Mouse (Mus musculus) kidney, embryonic 14.5 days (tissue): ENCODE data around the gene Zxdc. TPM values are rescaled to one million over a fixed set of nuclear protein-coding genes. Genes with fewer than 3 reads are reported as not detected.
A peak's percentile ranks its signal among the peaks of the same experiment; 100 is the strongest.

Source experiments
- ATAC-seq: fragments of 200-750 bp; cut with Nextera tagmentation; 2 replicates; pipeline ENCODE4 v1.8.0; 2017; ENCODE audit warnings: moderate number of reproducible peaks, mild to moderate bottlenecking, moderate TSS enrichment, moderate library complexity; ENCODE audit not compliant: low FRiP score, low TSS enrichment
- H3K27ac ChIP-seq: fragments of 300-500 bp; sonication (generic); 2 replicates; pipeline ENCODE4 v1.5.1; 2014; ENCODE audit warnings: low read depth, mild to moderate bottlenecking, low read length, moderate library complexity, mixed read lengths
- H3K27me3 ChIP-seq: fragments of 300-500 bp; sonication (generic); 2 replicates; pipeline ENCODE4 v1.6.1; 2014; ENCODE audit warnings: mild to moderate bottlenecking, low read length; ENCODE audit not compliant: control insufficient read depth, insufficient read depth
- H3K36me3 ChIP-seq: fragments of 300-500 bp; sonication (generic); 2 replicates; pipeline ENCODE4 v1.6.1; 2014; ENCODE audit warnings: low read length, mixed read lengths; ENCODE audit not compliant: control insufficient read depth, insufficient read depth
- H3K4me1 ChIP-seq: fragments of 300-500 bp; sonication (generic); 2 replicates; pipeline ENCODE4 v1.6.1; 2014; ENCODE audit warnings: low read length, mixed read lengths; ENCODE audit not compliant: control insufficient read depth, insufficient read depth
- H3K4me2 ChIP-seq: fragments of 300-500 bp; sonication (generic); replicated peaks from 2 replicates; pipeline ENCODE4 v1.6.1; 2014; ENCODE audit warnings: low read depth, mild to moderate bottlenecking, low read length
- H3K4me3 ChIP-seq: fragments of 300-500 bp; sonication (generic); 2 replicates; pipeline ENCODE4 v1.5.1; 2014; ENCODE audit warnings: mild to moderate bottlenecking, low read length
- H3K9ac ChIP-seq: fragments of 300-500 bp; sonication (generic); 2 replicates; pipeline ENCODE4 v1.6.1; 2014; ENCODE audit warnings: low read depth, mild to moderate bottlenecking, low read length, moderate library complexity
- H3K9me3 ChIP-seq: fragments of 300-500 bp; sonication (generic); 2 replicates; pipeline ENCODE4 v1.6.1; 2016; ENCODE audit warnings: low read length; ENCODE audit not compliant: control insufficient read depth
- WGBS: fragments of 180-500 bp; shearing (Covaris S2); extraction: QIAGEN DNeasy Blood & Tissue Kit; methylation state at CpG from one replicate; pipeline ENCODE4 v1.1.7; 2014; 5-methylcytosine and 5-hydroxymethylcytosine counted together
- polyA plus RNA-seq: library from polyadenylated mRNA; unstranded; fragments of >200 nt; fragmentation: Nextera tagmentation; extraction: Ambion mirVana; gene quantifications from 2 replicates; pipeline ENCODE4 v1.2.1, GENCODE M21; 2014

Gene Zxdc
- polyA plus RNA-seq: 8.6 and 12.9 TPM in 2 replicates

- H3K4me1 ChIP-seq: peaks cover 15% of the 10 kb centered on the region
- H3K27me3 ChIP-seq: no peaks in the 10 kb centered on the region
- H3K4me2 ChIP-seq: peak within 1 kb of the TSS; percentile 98
- H3K36me3 ChIP-seq: peaks cover 20% of the 10 kb centered on the region
- peak within 1 kb of the TSS; percentile 87 for H3K9ac ChIP-seq
- peak; percentile 99 for ATAC-seq
- peak within 1 kb of the TSS; percentile 67; the same call in 1 of the 2 replicates for H3K27ac ChIP-seq
- WGBS: 9% methylated on average over 36 of the region's 41 CpGs
- H3K4me3 ChIP-seq: peak within 1 kb of the TSS; percentile 92
- H3K9me3 ChIP-seq: no peaks in the 10 kb centered on the region
Observed at GRCm38 (mm10) chr6:90368976-90369724, at the start of gene Zxdc. Gene Zxdc, plus strand, starts transcription at chr6:90369492.

GRCm38 (mm10) chr6:90320429-90320828, 48.9 kb upstream of the Zxdc start:
- Histone ChIP-seq H3K4me2 (no peak overlapping the region), H3K27me3 (0 out of 2 replicates have a peak, but pooled peaks cover 2% of the 10 kb centered on the region), H3K9me3 (no peaks in the 10 kb centered on the region), H3K9ac (no peak overlapping the region), H3K4me1 (peaks cover 11% of the 10 kb centered on the region; the same call in 1 of the 2 replicates), H3K27ac (no peak overlapping the region; the same call in 1 of the 2 replicates), H3K4me3 (no peak overlapping the region), H3K36me3 (no peaks in the 10 kb centered on the region)
- 50% methylated on average over 5 of the region's 5 CpGs for WGBS
- peak; percentile 69; the same call in 1 of the 2 replicates for ATAC-seq

- no peak overlapping the region for H3K9ac ChIP-seq
- peaks cover 12% of the 10 kb centered on the region; the same call in 1 of the 2 replicates for H3K4me1 ChIP-seq
- H3K4me3 ChIP-seq: no peak overlapping the region
- H3K27ac ChIP-seq: no peak overlapping the region
- ATAC-seq: no peak
- WGBS: 50% methylated on average over 4 of the region's 4 CpGs
- H3K9me3 ChIP-seq: no peaks in the 10 kb centered on the region
- 0 out of 2 replicates have a peak, but pooled peaks cover 2% of the 10 kb centered on the region for H3K27me3 ChIP-seq
- no peaks in the 10 kb centered on the region for H3K36me3 ChIP-seq
- H3K4me2 ChIP-seq: no peak overlapping the region
Observed at GRCm38 (mm10) chr6:90321811-90322210, 47.5 kb upstream of the Zxdc start.

DNA sequence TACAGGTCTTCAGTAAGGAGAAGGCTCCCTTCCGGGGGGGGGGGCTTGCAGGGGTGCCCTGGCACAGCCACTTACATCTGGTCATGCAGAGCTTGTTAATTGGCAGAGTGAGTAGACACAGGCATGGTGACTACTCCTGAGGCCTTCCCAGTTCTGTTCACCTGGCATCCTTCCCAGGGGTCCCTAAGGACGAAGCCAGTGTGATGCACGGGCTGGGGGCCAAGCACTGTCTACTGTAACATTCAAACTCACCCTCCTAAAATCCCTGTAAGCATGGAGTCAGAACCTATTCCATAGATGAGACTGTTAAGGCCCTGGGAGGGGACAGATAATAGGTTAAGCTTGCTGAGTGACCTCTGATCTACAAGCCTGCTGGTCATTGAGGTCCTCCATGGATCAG, 45.3 kb upstream of the Zxdc start:
- peaks cover 12% of the 10 kb centered on the region; the same call in 1 of the 2 replicates for H3K4me1 ChIP-seq
- WGBS: 83% methylated on average over 3 of the region's 3 CpGs
- H3K36me3 ChIP-seq: no peaks in the 10 kb centered on the region
- H3K9ac ChIP-seq: no peak overlapping the region
- H3K27ac ChIP-seq: no peak overlapping the region
- no peaks in the 10 kb centered on the region for H3K9me3 ChIP-seq
- H3K4me2 ChIP-seq: no peak overlapping the region
- H3K4me3 ChIP-seq: no peak overlapping the region
- 0 out of 2 replicates have a peak, but pooled peaks cover 2% of the 10 kb centered on the region for H3K27me3 ChIP-seq
- no peak for ATAC-seq

- no peak overlapping the region; the same call in 1 of the 2 replicates for H3K4me3 ChIP-seq
- peaks cover 12% of the 10 kb centered on the region; the same call in 1 of the 2 replicates for H3K4me1 ChIP-seq
- H3K36me3 ChIP-seq: no peaks in the 10 kb centered on the region
- H3K27me3 ChIP-seq: 0 out of 2 replicates have a peak, but pooled peaks cover 2% of the 10 kb centered on the region
- H3K9me3 ChIP-seq: no peaks in the 10 kb centered on the region
- H3K27ac ChIP-seq: no peak overlapping the region
- no peak overlapping the region for H3K9ac ChIP-seq
- 57% methylated on average over 3 of the region's 3 CpGs for WGBS
- no peak for ATAC-seq
- peak overlapping the region; percentile 46 for H3K4me2 ChIP-seq
Observed at GRCm38 (mm10) chr6:90324463-90324862, 44.8 kb upstream of the Zxdc start.

GRCm38 (mm10) chr6:90324991-90325390, 44.3 kb upstream of the Zxdc start, which contains the start of gene Chst13:
Gene Chst13, minus strand, starts transcription at chr6:90325185.
- peak; percentile 67 for ATAC-seq
- Histone ChIP-seq H3K4me1 (peaks cover 10% of the 10 kb centered on the region; the same call in 1 of the 2 replicates), H3K36me3 (no peaks in the 10 kb centered on the region), H3K9ac (no peak within 1 kb of the TSS), H3K27ac (no peak within 1 kb of the TSS), H3K9me3 (no peaks in the 10 kb centered on the region), H3K4me3 (peak within 1 kb of the TSS; percentile 29), H3K4me2 (peak within 1 kb of the TSS; percentile 46), H3K27me3 (0 out of 2 replicates have a peak, but pooled peaks cover 2% of the 10 kb centered on the region)
- 2% methylated on average over 22 of the region's 22 CpGs for WGBS

- no peak overlapping the region for H3K4me2 ChIP-seq
- H3K9me3 ChIP-seq: no peaks in the 10 kb centered on the region
- 0 out of 2 replicates have a peak, but pooled peaks cover 2% of the 10 kb centered on the region for H3K27me3 ChIP-seq
- no peak overlapping the region for H3K4me3 ChIP-seq
- no peaks in the 10 kb centered on the region for H3K36me3 ChIP-seq
- WGBS: 24% methylated on average over 6 of the region's 6 CpGs
- no peak overlapping the region for H3K9ac ChIP-seq
- no peak overlapping the region for H3K27ac ChIP-seq
- peaks cover 8% of the 10 kb centered on the region; the same call in 1 of the 2 replicates for H3K4me1 ChIP-seq
- ATAC-seq: no peak
Observed at GRCm38 (mm10) chr6:90327670-90328069, 41.6 kb upstream of the Zxdc start.

DNA sequence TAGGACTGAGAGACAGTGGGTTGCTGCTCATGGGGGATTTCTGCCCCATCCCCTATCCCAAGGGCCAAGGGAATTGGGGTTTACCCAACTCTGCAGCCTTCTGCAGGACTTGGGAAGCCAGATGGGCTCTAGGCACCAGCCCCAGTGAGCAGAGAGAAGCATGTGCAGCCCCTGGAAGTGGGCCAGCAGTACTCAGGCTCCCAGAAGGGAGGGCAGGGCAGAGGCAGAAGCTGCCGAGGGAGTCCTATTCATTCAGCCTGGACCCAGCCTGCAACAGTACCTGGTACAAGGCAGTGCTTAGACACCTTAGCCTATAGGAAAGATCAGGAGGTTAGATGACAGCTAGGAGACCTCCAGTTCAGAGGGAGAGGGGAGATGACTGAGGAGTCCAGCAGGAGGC, 39.3 kb upstream of the Zxdc start:
- no peak overlapping the region for H3K9ac ChIP-seq
- no peak overlapping the region for H3K4me3 ChIP-seq
- H3K4me1 ChIP-seq: peaks cover 6% of the 10 kb centered on the region; the same call in 1 of the 2 replicates
- no peaks in the 10 kb centered on the region for H3K36me3 ChIP-seq
- WGBS: 42% methylated on average over 1 of the region's 1 CpGs
- no peaks in the 10 kb centered on the region for H3K9me3 ChIP-seq
- H3K27me3 ChIP-seq: no peaks in the 10 kb centered on the region
- no peak for ATAC-seq
- no peak overlapping the region for H3K27ac ChIP-seq
- H3K4me2 ChIP-seq: no peak overlapping the region
